Mouse (Mus musculus) limb, embryonic 14.5 days (tissue): ENCODE measurements around the gene Lyl1. TPM values are rescaled to one million over a fixed set of nuclear protein-coding genes. Genes with fewer than 3 reads are reported as not detected.

ENCODE experiments used
- ATAC-seq: fragments of 200-750 bp; cut with Nextera tagmentation; 2 replicates; pipeline ENCODE4 v1.8.0; 2017; ENCODE audit warnings: low read depth, moderate number of reproducible peaks, moderate TSS enrichment; ENCODE audit not compliant: low FRiP score
- DNase-seq: peaks from one replicate; pipeline ENCODE4 v3.0.0-alpha.2; 2015; ENCODE audit warnings: low spot score
- H3K27ac ChIP-seq: fragments of 300-500 bp; sonication (generic); replicated peaks from 2 replicates; pipeline ENCODE4 v1.5.1; 2014; ENCODE audit warnings: low read depth, mild to moderate bottlenecking, low read length, moderate library complexity, mixed read lengths
- H3K27me3 ChIP-seq: fragments of 300-500 bp; sonication (generic); 2 replicates; pipeline ENCODE4 v1.6.1; 2014; ENCODE audit warnings: low read length, mixed read lengths; ENCODE audit not compliant: control insufficient read depth, insufficient read depth
- H3K36me3 ChIP-seq: fragments of 300-500 bp; sonication (generic); 2 replicates; pipeline ENCODE4 v1.6.1; 2014; ENCODE audit warnings: mild to moderate bottlenecking, low read length, moderate library complexity, mixed read lengths; ENCODE audit not compliant: control insufficient read depth, insufficient read depth
- H3K4me1 ChIP-seq: fragments of 300-500 bp; sonication (generic); 2 replicates; pipeline ENCODE4 v1.6.1; 2014; ENCODE audit warnings: antibody characterized with exemption, low read length, mixed read lengths; ENCODE audit not compliant: control insufficient read depth, insufficient read depth
- H3K4me2 ChIP-seq: fragments of 300-500 bp; sonication (generic); replicated peaks from 2 replicates; pipeline ENCODE4 v1.6.1; 2014; ENCODE audit warnings: low read depth, mild to moderate bottlenecking, low read length, moderate library complexity; ENCODE audit not compliant: severe bottlenecking
- H3K4me3 ChIP-seq: fragments of 300-500 bp; sonication (generic); replicated peaks from 2 replicates; pipeline ENCODE4 v1.5.1; 2014; ENCODE audit warnings: low read length
- H3K9ac ChIP-seq: fragments of 300-500 bp; sonication (generic); 2 replicates; pipeline ENCODE4 v1.6.1; 2014; ENCODE audit warnings: mild to moderate bottlenecking, low read depth, low read length, moderate library complexity; ENCODE audit not compliant: severe bottlenecking
- H3K9me3 ChIP-seq: fragments of 300-500 bp; sonication (generic); 2 replicates; pipeline ENCODE4 v1.6.1; 2016; ENCODE audit warnings: low read length; ENCODE audit not compliant: control insufficient read depth
- POLR2A ChIP-seq: fragments of 200-500 bp; IDR thresholded peaks from 2 replicates; pipeline ENCODE4 v1.8.0; 2012; ENCODE audit warnings: inconsistent platforms, mild to moderate bottlenecking, moderate library complexity, borderline replicate concordance; ENCODE audit not compliant: insufficient read depth, insufficient read length; ENCODE audit errors: extremely low read depth
- WGBS: fragments of 180-500 bp; shearing (Covaris S2); extraction: QIAGEN DNeasy Blood & Tissue Kit; methylation state at CpG from one replicate; pipeline ENCODE4 v1.1.7; 2014; 5-methylcytosine and 5-hydroxymethylcytosine counted together
- polyA plus RNA-seq, 2 experiments: library from polyadenylated mRNA; depleted of rRNA in 1 of 2; stranded (reverse) in 1 of 2; unstranded in 1 of 2; fragments of >200 nt; fragmentation: Nextera tagmentation in 1 of 2; extraction: Ambion mirVana in 1 of 2; gene quantifications; 2 replicates each; pipeline versions ENCODE4 v1.2.1 to v1.2.3; 2012 to 2014

The Lyl1 gene
- polyA plus RNA-seq, 2 experiments: 5.6 to 7.1 TPM

GRCm38 (mm10) chr8:84732996-84733395, 31.7 kb downstream of the Lyl1 start:
- DNase-seq (no peak), ATAC-seq (peak; percentile 21; the same call in 1 of the 2 replicates)
- H3K4me3 ChIP-seq: no peak overlapping the region
- no peak overlapping the region for H3K4me2 ChIP-seq
- 48% methylated on average over 6 of the region's 6 CpGs for WGBS
- no peak for TF ChIP-seq POLR2A
- H3K27me3 ChIP-seq: no peaks in the 10 kb centered on the region
- H3K9me3 ChIP-seq: no peaks in the 10 kb centered on the region
- H3K27ac ChIP-seq: peak overlapping the region; percentile 41; the same call in 1 of the 2 replicates
- peaks cover 36% of the 10 kb centered on the region for H3K36me3 ChIP-seq
- peak overlapping the region; percentile 28 for H3K9ac ChIP-seq
- H3K4me1 ChIP-seq: peaks cover 80% of the 10 kb centered on the region

- no peak overlapping the region for H3K4me2 ChIP-seq
- DNase-seq (no peak), ATAC-seq (no peak)
- no peak overlapping the region for H3K4me3 ChIP-seq
- peaks cover 29% of the 10 kb centered on the region for H3K36me3 ChIP-seq
- no peak overlapping the region for H3K9ac ChIP-seq
- no peaks in the 10 kb centered on the region for H3K9me3 ChIP-seq
- H3K4me1 ChIP-seq: peaks cover 82% of the 10 kb centered on the region
- no peaks in the 10 kb centered on the region for H3K27me3 ChIP-seq
- TF ChIP-seq POLR2A: no peak
- no peak overlapping the region for H3K27ac ChIP-seq
- 82% methylated on average over 6 of the region's 6 CpGs for WGBS
Measured at GRCm38 (mm10) chr8:84733959-84734358, 32.7 kb downstream of the Lyl1 start.

GRCm38 (mm10) chr8:84734680-84735079, 33.4 kb downstream of the Lyl1 start:
- Histone ChIP-seq H3K4me2 (no peak overlapping the region), H3K36me3 (peaks cover 27% of the 10 kb centered on the region), H3K9me3 (no peaks in the 10 kb centered on the region), H3K9ac (no peak overlapping the region), H3K4me1 (peaks cover 84% of the 10 kb centered on the region), H3K27ac (no peak overlapping the region), H3K4me3 (no peak overlapping the region), H3K27me3 (no peaks in the 10 kb centered on the region)
- no peak for ATAC-seq
- no peak for TF ChIP-seq POLR2A
- 89% methylated on average over 2 of the region's 2 CpGs for WGBS
- DNase-seq: no peak

- no peaks in the 10 kb centered on the region for H3K9me3 ChIP-seq
- H3K4me2 ChIP-seq: no peak overlapping the region
- TF ChIP-seq POLR2A: no peak
- 32% methylated on average over 2 of the region's 2 CpGs for WGBS
- H3K4me3 ChIP-seq: no peak overlapping the region
- DNase-seq (no peak), ATAC-seq (no peak)
- H3K9ac ChIP-seq: no peak overlapping the region
- H3K27me3 ChIP-seq: no peaks in the 10 kb centered on the region
- H3K4me1 ChIP-seq: peaks cover 87% of the 10 kb centered on the region
- H3K27ac ChIP-seq: no peak overlapping the region
- peaks cover 24% of the 10 kb centered on the region for H3K36me3 ChIP-seq
Measured at GRCm38 (mm10) chr8:84735597-84735996, 34.3 kb downstream of the Lyl1 start.

GRCm38 (mm10) chr8:84736521-84736920, 35.3 kb downstream of the Lyl1 start:
- peaks cover 88% of the 10 kb centered on the region for H3K4me1 ChIP-seq
- TF ChIP-seq POLR2A: no peak
- no peak for DNase-seq
- 88% methylated on average over 4 of the region's 4 CpGs for WGBS
- peaks cover 18% of the 10 kb centered on the region for H3K36me3 ChIP-seq
- no peaks in the 10 kb centered on the region for H3K27me3 ChIP-seq
- no peaks in the 10 kb centered on the region for H3K9me3 ChIP-seq
- no peak overlapping the region for H3K27ac ChIP-seq
- peak overlapping the region; percentile 14; the same call in 1 of the 2 replicates for H3K9ac ChIP-seq
- H3K4me3 ChIP-seq: no peak overlapping the region
- no peak overlapping the region for H3K4me2 ChIP-seq
- no peak for ATAC-seq
